Mouse (Mus musculus) myocyte (in vitro differentiated cells): Measurements from ENCODE around the gene Prkcb. TPM values are rescaled to one million over a fixed set of nuclear protein-coding genes. Genes with fewer than 3 reads are reported as not detected.

Source experiments
- H3K27me3 ChIP-seq: one replicate; pipeline ENCODE4 v1.6.1; 2011; ENCODE audit not compliant: control insufficient read depth, insufficient read depth, insufficient read length
- H3K36me3 ChIP-seq: one replicate; pipeline ENCODE4 v1.6.1; 2011; ENCODE audit not compliant: control insufficient read depth, insufficient read depth
- H3K4me2 ChIP-seq: one replicate; pipeline ENCODE4 v1.6.1; 2011; ENCODE audit warnings: low read depth, control low read depth
- H3K4me3 ChIP-seq: one replicate; pipeline ENCODE4 v1.5.1; 2011; ENCODE audit warnings: mild to moderate bottlenecking, control low read depth, moderate library complexity
- H3K79me2 ChIP-seq: one replicate; pipeline ENCODE4 v1.6.1; 2011; ENCODE audit not compliant: control insufficient read depth, insufficient read depth
- H3ac ChIP-seq: one replicate; pipeline ENCODE4 v1.6.1; 2011; ENCODE audit not compliant: control insufficient read depth, insufficient read length
- CEBPB ChIP-seq: IDR thresholded peaks from 2 replicates; pipeline ENCODE4 v1.6.1; 2011; ENCODE audit warnings: mild to moderate bottlenecking, moderate library complexity; ENCODE audit not compliant: poor library complexity, insufficient read depth, severe bottlenecking
- E2F4 ChIP-seq: IDR thresholded peaks from one replicate; pipeline ENCODE4 v1.6.1; 2011; ENCODE audit warnings: mild to moderate bottlenecking, control low read depth, moderate library complexity; ENCODE audit not compliant: insufficient read depth
- MAX ChIP-seq: IDR thresholded peaks from one replicate; pipeline ENCODE4 v1.6.1; 2011; ENCODE audit warnings: low read depth, mild to moderate bottlenecking, control low read depth
- MYOD1 ChIP-seq, 3 experiments: IDR thresholded peaks; one replicate each; pipeline ENCODE4 v1.6.1; 2011; ENCODE audit warnings: control low read depth in 2 of 3, low read depth in 2 of 3, mild to moderate bottlenecking in 2 of 3, moderate library complexity in 1 of 3; ENCODE audit not compliant: insufficient read length in 2 of 3, control insufficient read depth in 1 of 3
- MYOG ChIP-seq, 3 experiments: IDR thresholded peaks; one replicate each; pipeline ENCODE4 v1.6.1; 2011; ENCODE audit warnings: control low read depth in 2 of 3, low read depth in 2 of 3, mild to moderate bottlenecking in 2 of 3; ENCODE audit not compliant: insufficient read length in 2 of 3, control insufficient read depth in 1 of 3, insufficient read depth in 1 of 3
- POLR2A ChIP-seq: IDR thresholded peaks from one replicate; pipeline ENCODE4 v1.6.1; 2011; ENCODE audit warnings: low read depth, mild to moderate bottlenecking, control low read depth, moderate library complexity; ENCODE audit not compliant: insufficient read length
- POLR2AphosphoS2 ChIP-seq: IDR thresholded peaks from one replicate; pipeline ENCODE4 v1.6.1; 2011; ENCODE audit warnings: low read depth, control low read depth; ENCODE audit not compliant: insufficient read length
- REST ChIP-seq: IDR thresholded peaks from one replicate; pipeline ENCODE4 v1.6.1; 2011; ENCODE audit warnings: mild to moderate bottlenecking, control low read depth, moderate library complexity; ENCODE audit not compliant: insufficient read depth, insufficient read length
- SRF ChIP-seq: IDR thresholded peaks from one replicate; pipeline ENCODE4 v1.6.1; 2011; ENCODE audit warnings: low read depth; ENCODE audit not compliant: control insufficient read depth, insufficient read length
- TCF12 ChIP-seq: IDR thresholded peaks from one replicate; pipeline ENCODE4 v1.6.1; 2011; ENCODE audit warnings: mild to moderate bottlenecking, control low read depth; ENCODE audit not compliant: poor library complexity, insufficient read depth, severe bottlenecking
- TCF3 ChIP-seq: IDR thresholded peaks from one replicate; pipeline ENCODE4 v1.6.1; 2011; ENCODE audit warnings: low read depth, control low read depth; ENCODE audit not compliant: insufficient read length
- USF1 ChIP-seq: IDR thresholded peaks from one replicate; pipeline ENCODE4 v1.6.1; 2011; ENCODE audit warnings: low read depth, mild to moderate bottlenecking, control low read depth, moderate library complexity
- polyA plus RNA-seq: library from polyadenylated mRNA; unstranded; fragments of >200 nt; fragmentation: generic; extraction: Trizol; gene quantifications from one replicate; pipeline ENCODE4 v1.2.1, GENCODE M21; 2012; ENCODE audit warnings: missing spikeins

The Prkcb gene
- polyA plus RNA-seq, 1 experiment = 2.2 TPM

DNA sequence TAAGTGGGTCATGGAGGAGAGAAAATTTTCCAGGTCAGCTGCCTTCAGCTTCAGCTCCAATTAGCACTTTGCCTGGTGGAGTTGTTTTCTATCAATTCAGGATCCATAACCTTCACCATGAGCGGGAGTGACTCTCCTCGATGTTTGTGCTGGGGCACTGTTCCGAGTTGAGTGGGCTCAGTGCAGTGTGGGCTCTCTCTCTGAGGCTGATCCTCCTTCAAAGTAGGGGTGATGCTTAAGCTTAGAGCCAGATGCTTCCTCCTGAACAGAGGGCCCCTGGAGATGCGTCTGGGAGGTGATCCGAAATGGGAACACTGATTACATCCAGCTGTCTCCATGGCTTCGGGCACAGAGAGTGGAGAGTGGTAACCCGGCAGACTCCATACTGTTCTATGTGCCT lies 308.8 kb downstream of the Prkcb start:
- Histone ChIP-seq H3K79me2 (no peaks in the 10 kb centered on the region), H3K27me3 (peaks cover 6% of the 10 kb centered on the region), H3ac (no peak overlapping the region), H3K36me3 (no peaks in the 10 kb centered on the region), H3K4me3 (no peak overlapping the region), H3K4me2 (no peak overlapping the region)
- no peak for TF ChIP-seq CEBPB

DNA sequence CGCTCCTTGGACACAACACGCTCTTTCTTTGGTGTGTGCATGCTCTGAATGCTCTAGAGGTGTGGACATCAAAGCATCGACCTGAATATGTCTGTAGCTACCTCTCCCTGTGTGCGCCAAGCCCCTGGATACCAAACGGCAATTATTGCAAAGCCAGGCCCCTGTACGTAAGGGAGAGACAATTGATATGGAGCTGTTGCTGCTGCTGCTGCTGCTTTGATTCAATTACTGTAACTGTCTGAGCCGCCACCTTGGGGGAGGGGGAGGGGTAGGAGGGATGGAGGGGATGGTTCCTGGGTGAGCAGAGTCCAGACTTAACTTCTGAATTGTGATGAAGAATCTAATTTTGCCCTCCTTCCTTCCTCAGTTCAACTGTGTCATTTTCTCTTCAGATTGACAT lies 312.3 kb downstream of the Prkcb start:
- Histone ChIP-seq H3K27me3 (peaks cover 3% of the 10 kb centered on the region), H3K79me2 (no peaks in the 10 kb centered on the region), H3K4me3 (no peak overlapping the region), H3ac (no peak overlapping the region), H3K36me3 (no peaks in the 10 kb centered on the region), H3K4me2 (no peak overlapping the region)
- TF ChIP-seq MYOG (IDR thresholded peaks at IDR 0.05; ENCODE audit: control insufficient read depth in 1 of 3, insufficient read depth in 1 of 3, insufficient read length in 2 of 3, low read depth in 2 of 3) (no peak), REST (no peak), SRF (no peak), POLR2A (no peak), TCF3 (no peak), USF1 (no peak), MAX (no peak)

GRCm38 (mm10) chr7:122605066-122605465 lies 316.5 kb downstream of the Prkcb start:
- no peak overlapping the region for H3ac ChIP-seq
- H3K27me3 ChIP-seq = no peaks in the 10 kb centered on the region
- H3K79me2 ChIP-seq = no peaks in the 10 kb centered on the region
- TF ChIP-seq SRF (no peak), MAX (no peak), CEBPB (no peak), MYOG (IDR thresholded peaks at IDR 0.05; ENCODE audit: control insufficient read depth in 1 of 3, insufficient read depth in 1 of 3, insufficient read length in 2 of 3, low read depth in 2 of 3) (no peak), TCF3 (no peak), E2F4 (no peak), TCF12 (no peak), USF1 (no peak), MYOD1 (IDR thresholded peaks at IDR 0.05; ENCODE audit: control insufficient read depth in 1 of 3, insufficient read length in 2 of 3, low read depth in 2 of 3) (no peak), REST (no peak), POLR2A (no peak), POLR2AphosphoS2 (no peak)
- H3K4me2 ChIP-seq = no peak overlapping the region
- H3K4me3 ChIP-seq = no peak overlapping the region
- no peaks in the 10 kb centered on the region for H3K36me3 ChIP-seq

GRCm38 (mm10) chr7:122609420-122609819 lies 320.9 kb downstream of the Prkcb start:
- Histone ChIP-seq H3K36me3 (no peaks in the 10 kb centered on the region), H3K4me2 (no peak overlapping the region), H3K4me3 (no peak overlapping the region), H3K79me2 (no peaks in the 10 kb centered on the region), H3ac (no peak overlapping the region), H3K27me3 (no peaks in the 10 kb centered on the region)
- TF ChIP-seq CEBPB = no peak
- no peak for TF ChIP-seq E2F4
- no peak for TF ChIP-seq MYOD1 (IDR thresholded peaks at IDR 0.05; ENCODE audit: control insufficient read depth in 1 of 3, insufficient read length in 2 of 3, low read depth in 2 of 3)
- TF ChIP-seq MYOG (IDR thresholded peaks at IDR 0.05; ENCODE audit: control insufficient read depth in 1 of 3, insufficient read depth in 1 of 3, insufficient read length in 2 of 3, low read depth in 2 of 3) = no peak
- TF ChIP-seq TCF12 = no peak
- TF ChIP-seq POLR2A = no peak
- no peak for TF ChIP-seq MAX
- no peak for TF ChIP-seq REST
- no peak for TF ChIP-seq USF1
- no peak for TF ChIP-seq SRF
- TF ChIP-seq TCF3 = no peak
- TF ChIP-seq POLR2AphosphoS2 = no peak

DNA sequence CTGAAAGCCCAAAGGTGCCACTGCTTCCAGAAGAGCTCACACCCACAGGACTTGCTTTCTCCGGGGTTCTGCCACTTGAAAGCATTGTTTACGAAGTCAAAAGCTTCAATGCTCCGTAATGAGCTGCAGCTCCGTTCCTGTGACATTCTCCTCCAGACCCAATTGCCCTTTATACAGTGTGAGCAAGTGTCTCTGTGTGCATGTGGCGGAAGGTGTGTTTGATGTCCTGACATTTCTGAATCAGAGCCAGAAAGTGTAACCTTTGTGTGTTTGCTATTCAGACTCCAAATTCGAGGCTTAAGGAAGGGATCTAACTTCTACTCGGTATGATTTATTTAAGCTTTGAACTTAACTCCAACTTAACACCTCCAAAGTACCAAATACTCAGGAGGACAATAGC lies 321.6 kb downstream of the Prkcb start:
- Histone ChIP-seq H3K4me2 (no peak overlapping the region), H3K36me3 (no peaks in the 10 kb centered on the region), H3ac (no peak overlapping the region), H3K4me3 (no peak overlapping the region), H3K79me2 (no peaks in the 10 kb centered on the region), H3K27me3 (no peaks in the 10 kb centered on the region)
- TF ChIP-seq TCF3 (no peak), SRF (no peak), MYOG (IDR thresholded peaks at IDR 0.05; ENCODE audit: control insufficient read depth in 1 of 3, insufficient read depth in 1 of 3, insufficient read length in 2 of 3, low read depth in 2 of 3) (no peak), POLR2A (no peak)

GRCm38 (mm10) chr7:122613876-122614275 lies 325.3 kb downstream of the Prkcb start:
- TF ChIP-seq POLR2A (no peak), MYOG (IDR thresholded peaks at IDR 0.05; ENCODE audit: control insufficient read depth in 1 of 3, insufficient read depth in 1 of 3, insufficient read length in 2 of 3, low read depth in 2 of 3) (no peak), POLR2AphosphoS2 (no peak), REST (no peak), SRF (no peak), TCF12 (no peak), E2F4 (no peak), CEBPB (no peak), USF1 (no peak), TCF3 (no peak), MAX (no peak), MYOD1 (IDR thresholded peaks at IDR 0.05; ENCODE audit: control insufficient read depth in 1 of 3, insufficient read length in 2 of 3, low read depth in 2 of 3) (no peak)

More at GRCm38 (mm10) chr7:122613876-122614275, 325.3 kb downstream of the Prkcb start:
- H3K4me3 ChIP-seq = no peak overlapping the region
- H3ac ChIP-seq = no peak overlapping the region
- no peak overlapping the region for H3K4me2 ChIP-seq
- H3K79me2 ChIP-seq = no peaks in the 10 kb centered on the region
- no peaks in the 10 kb centered on the region for H3K27me3 ChIP-seq
- H3K36me3 ChIP-seq = no peaks in the 10 kb centered on the region
